Mouse (Mus musculus): ENCODE measurements around the gene Icam5. TPM values are rescaled to one million over a fixed set of nuclear protein-coding genes. Genes with fewer than 3 reads are reported as not detected.

The Icam5 gene
- polyA plus RNA-seq, 1 experiment from 2014 or later: 0.33 TPM

DNA sequence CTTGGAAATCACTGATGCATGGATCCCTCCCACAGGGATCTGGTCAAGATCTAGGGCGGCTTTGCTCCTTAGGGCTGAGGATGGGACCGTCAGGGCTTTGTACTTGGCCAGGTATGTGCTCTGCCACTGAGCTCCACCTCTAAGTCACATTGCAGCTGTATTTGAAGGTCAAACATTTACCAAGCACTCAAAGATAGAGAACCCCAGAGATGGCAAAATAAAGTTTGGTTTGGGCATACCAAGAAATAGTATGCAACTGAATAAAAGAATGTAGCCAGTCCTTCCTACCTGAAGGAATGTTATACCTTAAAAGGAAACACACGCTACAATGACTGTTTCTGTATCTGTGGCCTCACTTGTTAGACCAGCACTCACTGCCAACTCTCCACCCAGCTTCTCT, 10.5 kb upstream of the Icam5 start:
- 0 out of 2 replicates have a peak, but pooled peaks have one; percentile 30 for ATAC-seq (ENCODE audit: low read depth)
- Histone ChIP-seq H3K9me3 (ENCODE audit: control insufficient read depth, low read length) (no peaks in the 10 kb centered on the region), H3K4me1 (replicated peaks; ENCODE audit: control insufficient read depth, insufficient read depth, low read length) (peaks cover 10% of the 10 kb centered on the region; the same call in 1 of the 2 replicates), H3K27ac (ENCODE audit: low read length) (peak overlapping the region; percentile 89), H3K36me3 (ENCODE audit: control insufficient read depth, insufficient read depth, low read length) (0 out of 2 replicates have a peak, but pooled peaks cover 2% of the 10 kb centered on the region), H3K9ac (ENCODE audit: low read length) (no peak overlapping the region), H3K4me3 (ENCODE audit: low read length) (no peak overlapping the region), H3K27me3 (ENCODE audit: control insufficient read depth, insufficient read depth, low read depth, low read length) (no peaks in the 10 kb centered on the region), H3K4me2 (ENCODE audit: low read depth, low read length) (no peak overlapping the region)
- WGBS: 54% methylated on average over 3 of the region's 3 CpGs

DNA sequence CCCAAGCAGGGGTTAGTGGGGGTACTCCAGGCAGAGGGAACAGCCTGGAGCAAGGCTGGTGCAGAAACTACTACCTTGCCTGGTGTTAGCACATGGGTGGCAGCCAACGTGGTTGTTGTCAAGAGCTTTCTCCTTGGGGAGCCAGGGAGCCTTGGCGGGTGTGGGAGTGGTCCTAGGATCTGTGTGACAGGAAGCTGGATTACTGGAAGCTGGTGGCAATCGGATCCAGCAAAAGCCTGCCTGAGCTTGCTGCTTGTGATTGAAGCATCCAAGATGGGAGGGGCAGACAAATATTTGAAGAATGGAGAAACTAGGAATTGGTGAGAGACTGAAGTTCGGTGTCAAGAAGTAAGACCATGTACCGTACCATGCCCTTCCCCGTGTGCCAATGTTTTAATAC, 9.6 kb upstream of the Icam5 start:
- Histone ChIP-seq H3K9ac (ENCODE audit: low read length) (peak overlapping the region; percentile 22; the same call in 1 of the 2 replicates), H3K4me3 (ENCODE audit: low read length) (no peak overlapping the region), H3K9me3 (ENCODE audit: control insufficient read depth, low read length) (no peaks in the 10 kb centered on the region), H3K4me1 (replicated peaks; ENCODE audit: control insufficient read depth, insufficient read depth, low read length) (peaks cover 13% of the 10 kb centered on the region), H3K27me3 (ENCODE audit: control insufficient read depth, insufficient read depth, low read depth, low read length) (no peaks in the 10 kb centered on the region), H3K27ac (ENCODE audit: low read length) (peak overlapping the region; percentile 89), H3K36me3 (ENCODE audit: control insufficient read depth, insufficient read depth, low read length) (0 out of 2 replicates have a peak, but pooled peaks cover 2% of the 10 kb centered on the region), H3K4me2 (ENCODE audit: low read depth, low read length) (no peak overlapping the region)
- WGBS: 43% methylated on average over 6 of the region's 6 CpGs
- ATAC-seq (ENCODE audit: low read depth): peak; percentile 29

GRCm38 (mm10) chr9:21022726-21023125, 9.1 kb upstream of the Icam5 start:
- Histone ChIP-seq H3K4me1 (replicated peaks; ENCODE audit: control insufficient read depth, insufficient read depth, low read length) (peaks cover 10% of the 10 kb centered on the region), H3K4me3 (ENCODE audit: low read length) (no peak overlapping the region), H3K9ac (ENCODE audit: low read length) (no peak overlapping the region), H3K27ac (ENCODE audit: low read length) (peak overlapping the region; percentile 89), H3K36me3 (ENCODE audit: control insufficient read depth, insufficient read depth, low read length) (0 out of 2 replicates have a peak, but pooled peaks cover 2% of the 10 kb centered on the region), H3K4me2 (ENCODE audit: low read depth, low read length) (no peak overlapping the region), H3K27me3 (ENCODE audit: control insufficient read depth, insufficient read depth, low read depth, low read length) (no peaks in the 10 kb centered on the region), H3K9me3 (ENCODE audit: control insufficient read depth, low read length) (no peaks in the 10 kb centered on the region)
- 81% methylated on average over 1 of the region's 1 CpGs for WGBS
- ATAC-seq (ENCODE audit: low read depth): no peak

DNA sequence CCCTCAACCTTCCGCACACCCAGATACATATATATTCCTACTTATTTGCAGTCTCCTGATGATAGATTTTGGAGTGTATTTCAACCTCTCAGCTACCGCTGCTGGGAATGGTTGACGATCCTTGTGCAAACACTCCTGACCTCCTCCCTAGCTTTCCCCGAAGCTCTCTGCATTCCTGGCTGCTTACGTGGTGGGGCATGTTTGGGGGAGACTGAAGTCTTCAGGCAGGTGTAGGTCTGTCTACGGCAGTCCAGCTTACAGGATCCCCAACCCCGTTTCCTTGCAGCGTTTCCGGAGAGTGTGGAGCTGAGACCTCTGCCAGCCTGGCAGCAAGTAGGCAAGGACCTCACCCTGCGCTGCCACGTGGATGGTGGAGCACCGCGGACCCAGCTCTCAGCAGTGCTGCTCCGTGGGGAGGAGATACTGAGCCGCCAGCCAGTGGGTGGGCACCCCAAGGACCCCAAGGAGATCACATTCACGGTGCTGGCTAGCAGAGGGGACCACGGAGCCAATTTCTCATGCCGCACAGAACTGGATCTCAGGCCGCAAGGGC, 6.5 kb upstream of the Icam5 start:
- Histone ChIP-seq H3K27me3 (ENCODE audit: control insufficient read depth, insufficient read depth, low read depth, low read length) (no peaks in the 10 kb centered on the region), H3K9ac (ENCODE audit: low read length) (peak overlapping the region; percentile 63), H3K4me2 (ENCODE audit: low read depth, low read length) (peak overlapping the region; percentile 51), H3K9me3 (ENCODE audit: control insufficient read depth, low read length) (no peaks in the 10 kb centered on the region), H3K4me3 (ENCODE audit: low read length) (peak overlapping the region; percentile 46), H3K27ac (ENCODE audit: low read length) (peak overlapping the region; percentile 95), H3K4me1 (replicated peaks; ENCODE audit: control insufficient read depth, insufficient read depth, low read length) (peaks cover 27% of the 10 kb centered on the region), H3K36me3 (ENCODE audit: control insufficient read depth, insufficient read depth, low read length) (0 out of 2 replicates have a peak, but pooled peaks cover 2% of the 10 kb centered on the region)
- peak; percentile 81 for ATAC-seq (ENCODE audit: low read depth)
- WGBS: 38% methylated on average over 19 of the region's 19 CpGs

DNA sequence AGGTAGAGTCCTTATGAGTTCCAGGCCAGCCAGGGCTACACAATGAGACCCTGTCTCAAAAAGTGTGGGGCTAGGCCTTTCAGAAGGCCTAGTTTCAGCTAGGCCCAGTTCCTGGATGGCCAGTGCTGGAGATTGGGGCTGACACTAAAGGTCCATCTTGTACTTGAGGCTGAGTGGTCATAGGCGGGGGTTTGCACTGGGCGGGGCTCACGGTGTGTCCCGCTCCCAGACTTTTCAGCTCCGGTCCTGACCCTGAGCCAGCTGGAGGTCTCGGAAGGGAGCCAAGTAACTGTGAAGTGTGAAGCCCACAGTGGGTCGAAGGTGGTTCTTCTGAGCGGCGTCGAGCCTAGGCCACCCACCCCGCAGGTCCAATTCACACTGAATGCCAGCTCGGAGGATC, 5.0 kb upstream of the Icam5 start:
- 0 out of 2 replicates have a peak, but pooled peaks cover 2% of the 10 kb centered on the region for H3K36me3 ChIP-seq (ENCODE audit: control insufficient read depth, insufficient read depth, low read length)
- 57% methylated on average over 12 of the region's 12 CpGs for WGBS
- peaks cover 38% of the 10 kb centered on the region for H3K4me1 ChIP-seq (replicated peaks; ENCODE audit: control insufficient read depth, insufficient read depth, low read length)
- peaks cover 3% of the 10 kb centered on the region for H3K27me3 ChIP-seq (ENCODE audit: control insufficient read depth, insufficient read depth, low read depth, low read length)
- peak overlapping the region; percentile 46 for H3K4me3 ChIP-seq (ENCODE audit: low read length)
- ATAC-seq (ENCODE audit: low read depth): no peak
- peak overlapping the region; percentile 63 for H3K9ac ChIP-seq (ENCODE audit: low read length)
- peak overlapping the region; percentile 51 for H3K4me2 ChIP-seq (ENCODE audit: low read depth, low read length)
- no peaks in the 10 kb centered on the region for H3K9me3 ChIP-seq (ENCODE audit: control insufficient read depth, low read length)
- H3K27ac ChIP-seq (ENCODE audit: low read length): peak overlapping the region; percentile 95

GRCm38 (mm10) chr9:21027774-21028290, 4.0 kb upstream of the Icam5 start:
- no peak for ATAC-seq (ENCODE audit: low read depth)
- H3K27me3 ChIP-seq (ENCODE audit: control insufficient read depth, insufficient read depth, low read depth, low read length): peaks cover 13% of the 10 kb centered on the region
- H3K9ac ChIP-seq (ENCODE audit: low read length): no peak overlapping the region
- H3K27ac ChIP-seq (ENCODE audit: low read length): no peak overlapping the region
- H3K4me3 ChIP-seq (ENCODE audit: low read length): no peak overlapping the region
- 64% methylated on average over 8 of the region's 8 CpGs for WGBS
- peaks cover 42% of the 10 kb centered on the region for H3K4me1 ChIP-seq (replicated peaks; ENCODE audit: control insufficient read depth, insufficient read depth, low read length)
- no peaks in the 10 kb centered on the region for H3K9me3 ChIP-seq (ENCODE audit: control insufficient read depth, low read length)
- H3K36me3 ChIP-seq (ENCODE audit: control insufficient read depth, insufficient read depth, low read length): 0 out of 2 replicates have a peak, but pooled peaks cover 2% of the 10 kb centered on the region
- no peak overlapping the region for H3K4me2 ChIP-seq (ENCODE audit: low read depth, low read length)

- Histone ChIP-seq H3K27me3 (ENCODE audit: control insufficient read depth, insufficient read depth, low read depth, low read length) (peaks cover 21% of the 10 kb centered on the region), H3K9ac (ENCODE audit: low read length) (peak overlapping the region; percentile 4; the same call in 1 of the 2 replicates), H3K36me3 (ENCODE audit: control insufficient read depth, insufficient read depth, low read length) (no peaks in the 10 kb centered on the region), H3K4me2 (ENCODE audit: low read depth, low read length) (peak overlapping the region; percentile 98; the same call in 1 of the 2 replicates), H3K9me3 (ENCODE audit: control insufficient read depth, low read length) (no peaks in the 10 kb centered on the region), H3K4me3 (ENCODE audit: low read length) (no peak overlapping the region), H3K4me1 (replicated peaks; ENCODE audit: control insufficient read depth, insufficient read depth, low read length) (peaks cover 48% of the 10 kb centered on the region), H3K27ac (ENCODE audit: low read length) (no peak overlapping the region; the same call in 1 of the 2 replicates)
- no peak for ATAC-seq (ENCODE audit: low read depth)
- 63% methylated on average over 6 of the region's 6 CpGs for WGBS
Observed at GRCm38 (mm10) chr9:21028560-21029110, 3.2 kb upstream of the Icam5 start.

DNA sequence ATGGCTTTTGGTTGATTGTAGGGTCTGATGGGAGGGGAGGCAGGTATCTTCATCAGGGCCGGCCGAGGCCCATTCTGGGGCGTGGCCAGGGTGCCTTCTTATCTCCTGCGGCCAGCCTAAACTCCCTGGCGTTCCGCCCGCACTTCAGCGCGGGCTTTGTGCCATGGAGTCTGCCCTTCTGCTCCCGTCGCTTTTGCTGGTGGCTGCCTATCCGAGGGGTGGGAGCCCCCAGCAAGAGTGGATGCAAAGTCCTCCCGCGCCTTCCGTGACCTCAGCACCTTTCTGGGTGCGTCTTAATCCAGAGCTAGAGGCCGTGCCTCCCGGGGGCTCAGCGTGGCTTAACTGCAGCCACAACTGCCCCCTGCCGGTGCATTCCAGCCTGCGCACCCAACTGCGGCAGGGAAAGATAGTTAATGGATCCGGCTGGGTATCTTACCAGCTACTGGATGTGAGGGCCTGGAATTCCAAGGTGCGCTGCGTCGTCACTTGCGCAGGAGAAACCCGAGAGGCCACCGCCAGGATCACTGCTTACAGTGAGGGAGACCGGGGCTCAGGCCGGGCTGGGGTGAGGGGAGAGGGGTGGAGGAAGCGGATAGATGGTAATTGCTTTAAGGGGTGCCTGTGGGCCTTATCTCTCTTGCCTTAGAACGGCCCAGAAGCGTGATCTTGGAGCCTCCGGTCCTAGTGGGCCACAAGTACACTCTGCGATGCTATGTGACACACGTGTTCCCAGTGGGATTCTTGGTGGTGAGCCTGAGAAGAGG, 2.4 kb upstream of the Icam5 start, which contains the start of gene Icam4:
Icam4 (plus strand) TSS at position 83 of the 764 bp plus-strand sequence.
- ATAC-seq (ENCODE audit: low read depth): peak; percentile 13; the same call in 1 of the 2 replicates
- H3K27me3 ChIP-seq (ENCODE audit: control insufficient read depth, insufficient read depth, low read depth, low read length): peaks cover 28% of the 10 kb centered on the region
- WGBS: 3% methylated on average over 37 of the region's 37 CpGs
- peak within 1 kb of the TSS; percentile 63 for H3K9ac ChIP-seq (ENCODE audit: low read length)
- no peaks in the 10 kb centered on the region for H3K9me3 ChIP-seq (ENCODE audit: control insufficient read depth, low read length)
- peak within 1 kb of the TSS; percentile 98 for H3K4me2 ChIP-seq (ENCODE audit: low read depth, low read length)
- peaks cover 48% of the 10 kb centered on the region for H3K4me1 ChIP-seq (replicated peaks; ENCODE audit: control insufficient read depth, insufficient read depth, low read length)
- H3K4me3 ChIP-seq (ENCODE audit: low read length): peak within 1 kb of the TSS; percentile 65
- no peaks in the 10 kb centered on the region for H3K36me3 ChIP-seq (ENCODE audit: control insufficient read depth, insufficient read depth, low read length)
- H3K27ac ChIP-seq (ENCODE audit: low read length): peak within 1 kb of the TSS; percentile 63
